Mouse (Mus musculus) hindbrain, embryonic 11.5 days (tissue): ENCODE results near the gene Ppp1r10. TPM values are rescaled to one million over a fixed set of nuclear protein-coding genes. Genes with fewer than 3 reads are reported as not detected.
"Not testable (repeated sequence)": the region's sequence is repeated elsewhere in the genome, so short reads cannot be mapped to it uniquely, and the experiment has no call there.

Experiments used
- ATAC-seq: fragments of 200-750 bp; cut with Nextera tagmentation; 2 replicates; pipeline ENCODE4 v1.8.0; 2017; ENCODE audit warnings: mild to moderate bottlenecking, moderate TSS enrichment, moderate library complexity; ENCODE audit not compliant: low FRiP score
- DNase-seq: peaks from one replicate; pipeline ENCODE4 v3.0.0-alpha.2; 2015; ENCODE audit warnings: low spot score
- H3K27ac ChIP-seq: fragments of 300-500 bp; sonication (generic); 2 replicates; pipeline ENCODE4 v1.5.1; 2014; ENCODE audit warnings: mild to moderate bottlenecking, low read depth, low read length
- H3K27me3 ChIP-seq: fragments of 300-500 bp; sonication (generic); 2 replicates; pipeline ENCODE4 v1.6.1; 2014; ENCODE audit warnings: mild to moderate bottlenecking, low read length, moderate library complexity, mixed read lengths; ENCODE audit not compliant: control insufficient read depth, insufficient read depth
- H3K36me3 ChIP-seq: fragments of 300-500 bp; sonication (generic); 2 replicates; pipeline ENCODE4 v1.6.1; 2014; ENCODE audit warnings: mild to moderate bottlenecking, low read length, moderate library complexity, mixed read lengths; ENCODE audit not compliant: control insufficient read depth, insufficient read depth
- H3K4me1 ChIP-seq: fragments of 300-500 bp; sonication (generic); replicated peaks from 2 replicates; pipeline ENCODE4 v1.6.1; 2014; ENCODE audit warnings: low read length, mixed read lengths; ENCODE audit not compliant: control insufficient read depth, insufficient read depth
- H3K4me2 ChIP-seq: fragments of 300-500 bp; sonication (generic); replicated peaks from 2 replicates; pipeline ENCODE4 v1.6.1; 2014; ENCODE audit warnings: mild to moderate bottlenecking, low read depth, low read length
- H3K4me3 ChIP-seq: fragments of 300-500 bp; sonication (generic); 2 replicates; pipeline ENCODE4 v1.5.1; 2014; ENCODE audit warnings: low read depth, low read length
- H3K9ac ChIP-seq: fragments of 300-500 bp; sonication (generic); 2 replicates; pipeline ENCODE4 v1.6.1; 2014; ENCODE audit warnings: low read depth, low read length
- H3K9me3 ChIP-seq: fragments of 300-500 bp; sonication (generic); 2 replicates; pipeline ENCODE4 v1.6.1; 2016; ENCODE audit warnings: low read length; ENCODE audit not compliant: control insufficient read depth
- WGBS: fragments of 180-500 bp; shearing (Covaris S2); extraction: QIAGEN DNeasy Blood & Tissue Kit; methylation state at CpG from one replicate; pipeline ENCODE4 v1.1.7; 2014; 5-methylcytosine and 5-hydroxymethylcytosine counted together
- polyA plus RNA-seq: library from polyadenylated mRNA; unstranded; fragments of >200 nt; fragmentation: Nextera tagmentation; extraction: Ambion mirVana; gene quantifications from 2 replicates; pipeline ENCODE4 v1.2.1, GENCODE M21; 2014

Ppp1r10 gene
- polyA plus RNA-seq, 1 experiment from 2014 or later: 49.8 TPM

- Histone ChIP-seq H3K4me3 (0 out of 2 replicates have a peak overlapping the region, but pooled peaks have one; percentile 6), H3K9me3 (no peaks in the 10 kb centered on the region), H3K9ac (no peak overlapping the region), H3K27me3 (no peaks in the 10 kb centered on the region), H3K27ac (peak overlapping the region; percentile 94), H3K4me2 (no peak overlapping the region), H3K36me3 (peaks cover 4% of the 10 kb centered on the region), H3K4me1 (peaks cover 4% of the 10 kb centered on the region)
- 80% methylated on average over 5 of the region's 5 CpGs for WGBS
- ATAC-seq (no peak), DNase-seq (peak; percentile 74)
These were observed 4.8 kb downstream of the Ppp1r10 start for GRCm38 (mm10) chr17:35920862-35921562.

GRCm38 (mm10) chr17:35921710-35922109, 5.5 kb downstream of the Ppp1r10 start:
- Histone ChIP-seq H3K27me3 (no peaks in the 10 kb centered on the region), H3K27ac (no peak overlapping the region), H3K36me3 (peaks cover 10% of the 10 kb centered on the region), H3K4me2 (no peak overlapping the region), H3K9me3 (no peaks in the 10 kb centered on the region), H3K4me1 (peaks cover 4% of the 10 kb centered on the region), H3K4me3 (no peak overlapping the region), H3K9ac (no peak overlapping the region)
- 89% methylated on average over 4 of the region's 4 CpGs for WGBS
- DNase-seq (no peak), ATAC-seq (no peak)

DNA sequence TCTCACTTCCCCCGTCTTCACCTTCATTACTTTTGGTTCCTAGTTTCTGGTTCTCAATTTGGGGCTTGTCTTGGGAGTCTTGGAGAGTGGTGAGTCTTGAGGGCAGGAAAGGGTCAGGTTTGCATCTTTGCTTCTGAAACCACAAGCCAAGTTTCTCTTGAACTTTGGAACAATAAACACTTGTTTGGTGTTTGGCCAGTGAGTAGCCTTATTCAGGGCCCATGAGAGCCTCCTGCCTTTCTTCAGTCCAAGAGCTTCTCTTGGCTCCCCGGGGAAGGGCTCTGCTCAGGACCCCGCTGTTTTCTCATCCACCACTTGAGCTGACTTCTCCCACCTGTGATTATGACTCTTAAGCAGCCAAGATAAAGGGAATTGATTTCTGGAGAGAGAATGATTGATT, 6.3 kb downstream of the Ppp1r10 start:
- H3K4me1 ChIP-seq: peaks cover 4% of the 10 kb centered on the region
- WGBS: 90% methylated on average over 3 of the region's 3 CpGs
- no peak overlapping the region for H3K4me2 ChIP-seq
- peaks cover 10% of the 10 kb centered on the region for H3K36me3 ChIP-seq
- H3K27me3 ChIP-seq: no peaks in the 10 kb centered on the region
- DNase-seq (no peak), ATAC-seq (no peak)
- H3K27ac ChIP-seq: no peak overlapping the region
- no peak overlapping the region for H3K4me3 ChIP-seq
- no peak overlapping the region for H3K9ac ChIP-seq
- no peaks in the 10 kb centered on the region for H3K9me3 ChIP-seq

DNA sequence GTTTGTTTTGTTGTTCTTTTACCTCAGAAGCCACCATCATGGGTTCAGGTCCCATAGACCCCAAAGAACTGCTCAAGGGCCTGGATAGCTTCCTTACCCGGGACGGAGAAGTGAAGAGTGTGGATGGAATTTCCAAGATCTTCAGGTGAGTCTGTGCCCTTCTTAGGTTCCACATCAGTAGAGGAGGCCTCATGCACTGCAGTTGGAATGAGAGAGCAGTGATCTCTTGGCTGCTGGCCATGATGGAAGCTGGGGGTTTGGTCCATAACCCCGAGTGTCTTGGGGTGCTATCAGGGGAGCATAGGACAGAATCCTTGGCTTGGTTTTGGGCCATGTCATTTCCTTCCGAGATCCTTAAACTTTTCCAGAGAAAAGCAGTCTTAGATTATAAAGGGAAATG, 7.0 kb downstream of the Ppp1r10 start:
- DNase-seq (no peak), ATAC-seq (no peak)
- Histone ChIP-seq H3K36me3 (peaks cover 16% of the 10 kb centered on the region), H3K27me3 (no peaks in the 10 kb centered on the region), H3K4me3 (no peak overlapping the region), H3K4me1 (peaks cover 4% of the 10 kb centered on the region), H3K4me2 (no peak overlapping the region), H3K9me3 (no peaks in the 10 kb centered on the region), H3K9ac (no peak overlapping the region), H3K27ac (no peak overlapping the region)
- 93% methylated on average over 4 of the region's 4 CpGs for WGBS

DNA sequence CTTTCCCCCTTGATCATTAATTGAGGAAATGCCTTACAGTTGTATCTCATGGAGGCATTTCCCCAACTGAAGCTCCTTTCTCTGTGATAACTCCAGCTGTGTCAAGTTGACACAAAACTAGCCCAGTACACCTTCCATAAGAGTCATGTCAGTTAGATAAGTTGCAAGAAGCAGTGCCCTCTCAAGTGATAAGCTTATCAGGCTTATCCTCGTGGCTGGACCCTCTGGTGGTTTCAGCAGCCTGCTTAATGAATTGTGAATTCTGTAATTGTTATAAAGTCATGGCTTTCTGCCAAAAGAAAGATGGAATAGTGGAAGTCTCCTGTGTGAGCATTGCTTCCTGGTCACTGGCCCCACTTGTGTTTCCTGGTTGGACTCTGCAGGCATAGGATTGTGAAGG, 11.2 kb downstream of the Ppp1r10 start:
- no peak overlapping the region for H3K4me3 ChIP-seq
- peaks cover 27% of the 10 kb centered on the region for H3K36me3 ChIP-seq
- no peak overlapping the region for H3K27ac ChIP-seq
- DNase-seq: no peak
- H3K27me3 ChIP-seq: no peaks in the 10 kb centered on the region
- no peaks in the 10 kb centered on the region for H3K9me3 ChIP-seq
- H3K4me2 ChIP-seq: no peak overlapping the region
- ATAC-seq: no peak
- 87% methylated on average over 1 of the region's 1 CpGs for WGBS
- no peaks in the 10 kb centered on the region for H3K4me1 ChIP-seq
- no peak overlapping the region for H3K9ac ChIP-seq

DNA sequence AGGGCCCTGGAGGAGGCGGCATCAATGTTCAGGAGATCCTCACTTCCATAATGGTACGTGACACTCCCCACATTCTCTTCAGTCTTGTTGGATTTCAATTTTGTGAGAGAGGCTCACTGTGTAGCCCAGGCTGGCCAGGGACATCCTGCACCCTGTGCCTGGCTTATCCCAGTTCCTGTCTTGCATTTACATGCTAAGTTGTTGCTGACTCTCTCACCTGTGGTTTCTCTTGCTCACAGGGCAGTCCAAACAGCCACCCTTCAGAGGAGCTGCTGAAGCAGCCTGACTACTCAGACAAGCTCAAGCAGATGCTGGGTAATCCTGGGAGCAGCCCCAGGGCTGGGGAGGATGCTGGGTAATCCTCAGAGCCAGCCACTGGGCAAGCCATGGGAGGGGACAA, 13.3 kb downstream of the Ppp1r10 start:
- Histone ChIP-seq H3K4me1 (no peaks in the 10 kb centered on the region), H3K4me3 (no peak overlapping the region), H3K9ac (no peak overlapping the region), H3K4me2 (no peak overlapping the region), H3K27ac (no peak overlapping the region), H3K27me3 (no peaks in the 10 kb centered on the region), H3K36me3 (peaks cover 27% of the 10 kb centered on the region), H3K9me3 (no peaks in the 10 kb centered on the region)
- WGBS: 91% methylated on average over 2 of the region's 2 CpGs
- DNase-seq (no peak), ATAC-seq (no peak)

DNA sequence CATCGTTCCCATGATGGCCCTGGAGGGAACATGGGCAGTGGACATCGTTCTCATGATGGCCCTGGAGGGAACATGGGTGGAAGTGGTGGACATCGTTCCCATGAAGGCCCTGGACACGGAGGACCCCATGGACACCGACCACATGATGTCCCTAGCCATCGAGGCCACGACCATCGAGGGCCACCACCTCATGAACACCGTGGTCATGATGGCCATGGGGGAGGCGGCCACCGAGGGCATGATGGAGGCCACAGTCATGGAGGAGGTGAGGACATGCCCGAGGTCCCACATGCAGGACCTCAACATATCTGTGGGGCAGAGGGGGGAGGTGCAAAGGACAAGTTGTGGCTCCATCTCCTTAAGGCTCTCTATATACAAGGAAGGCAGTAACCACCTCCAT, 14.4 kb downstream of the Ppp1r10 start:
- Histone ChIP-seq H3K4me1 (no peaks in the 10 kb centered on the region), H3K27ac (no peak overlapping the region), H3K9ac (no peak overlapping the region), H3K4me3 (no peak overlapping the region), H3K4me2 (no peak overlapping the region), H3K36me3 (peaks cover 23% of the 10 kb centered on the region), H3K9me3 (no peaks in the 10 kb centered on the region), H3K27me3 (no peaks in the 10 kb centered on the region)
- 95% methylated on average over 12 of the region's 12 CpGs for WGBS
- no peak for ATAC-seq
- DNase-seq: no peak

GRCm38 (mm10) chr17:35932608-35933007, 16.4 kb downstream of the Ppp1r10 start:
- H3K4me3 ChIP-seq: no peak overlapping the region
- DNase-seq (no peak), ATAC-seq (no peak)
- H3K9me3 ChIP-seq: no peaks in the 10 kb centered on the region
- H3K36me3 ChIP-seq: peaks cover 17% of the 10 kb centered on the region
- no peaks in the 10 kb centered on the region for H3K27me3 ChIP-seq
- no peaks in the 10 kb centered on the region for H3K4me1 ChIP-seq
- 92% methylated on average over 4 of the region's 4 CpGs for WGBS
- H3K27ac ChIP-seq: no peak overlapping the region
- no peak overlapping the region for H3K9ac ChIP-seq
- H3K4me2 ChIP-seq: no peak overlapping the region

- not testable (repeated sequence) for H3K36me3 ChIP-seq, H3K9ac ChIP-seq, ATAC-seq, H3K27ac ChIP-seq, H3K4me3 ChIP-seq, DNase-seq, H3K9me3 ChIP-seq, H3K4me1 ChIP-seq, H3K27me3 ChIP-seq, H3K4me2 ChIP-seq
- WGBS: 90% methylated on average over 14 of the region's 14 CpGs
These were observed 19.5 kb downstream of the Ppp1r10 start for GRCm38 (mm10) chr17:35935763-35936162.
